15 mouse cellular contexts compared by ENCODE assay signal in genomic region chr5:112888651-112889050, GRCm38 (mm10). TPM values are rescaled to one million over a fixed set of nuclear protein-coding genes. Genes with fewer than 3 reads are reported as not detected.
"Had no signal": no experiment of that assay in that cellular context is flagged by ENCODE, and none has a peak within 500 bp of the region (broad histone marks: within the 10 kb centered on the region; RNA-seq: fewer than 3 reads in every experiment).

No protein-coding gene starts in this region.

- H3K9me3 ChIP-seq: limb, embryonic 10.5 days; liver, embryonic 15.5 days; midbrain, embryonic 12.5 days; neural tube, embryonic 13.5 days had no signal

- H3K4me2 ChIP-seq: liver, embryonic 11.5 days; liver, embryonic 15.5 days; midbrain, embryonic 12.5 days; neural tube, embryonic 13.5 days had no signal

- H3K27me3 ChIP-seq: liver, embryonic 15.5 days; midbrain, embryonic 12.5 days; neural tube, embryonic 13.5 days had no signal

- H3K4me1 ChIP-seq: liver, embryonic 15.5 days had no signal

- DNase-seq: kidney, postnatal 25 days; lung, adult 2 months; lung, postnatal 14 days; right cerebral cortex, adult 18-20 months; right cerebral cortex, postnatal 25 days; thymus, postnatal 36 days had no signal

- H3K36me3 ChIP-seq: limb, embryonic 10.5 days; liver, embryonic 15.5 days; midbrain, embryonic 12.5 days; neural tube, embryonic 13.5 days had no signal

- H3K27ac ChIP-seq: left cerebral cortex, adult 2 months; limb, embryonic 10.5 days; liver, embryonic 15.5 days; macrophage; midbrain, embryonic 12.5 days; neural tube, embryonic 13.5 days had no signal

- ATAC-seq: midbrain, embryonic 16.5 days had no signal

- H3K9ac ChIP-seq: liver, embryonic 15.5 days; midbrain, embryonic 12.5 days; neural tube, embryonic 13.5 days had no signal

- H3K4me3 ChIP-seq: left cerebral cortex, adult 2 months; limb, embryonic 10.5 days; liver, embryonic 15.5 days; midbrain, embryonic 12.5 days; neural tube, embryonic 13.5 days had no signal

RNA-seq across cellular contexts. Expression of gene Myo18b, which starts 7.5 kb away (rescaled TPM):
- total RNA-seq: megakaryocyte-erythroid progenitor cell, adult 5-6 weeks had no signal
